ENCODE assay signal across 36 mouse cellular contexts in the genomic region with DNA sequence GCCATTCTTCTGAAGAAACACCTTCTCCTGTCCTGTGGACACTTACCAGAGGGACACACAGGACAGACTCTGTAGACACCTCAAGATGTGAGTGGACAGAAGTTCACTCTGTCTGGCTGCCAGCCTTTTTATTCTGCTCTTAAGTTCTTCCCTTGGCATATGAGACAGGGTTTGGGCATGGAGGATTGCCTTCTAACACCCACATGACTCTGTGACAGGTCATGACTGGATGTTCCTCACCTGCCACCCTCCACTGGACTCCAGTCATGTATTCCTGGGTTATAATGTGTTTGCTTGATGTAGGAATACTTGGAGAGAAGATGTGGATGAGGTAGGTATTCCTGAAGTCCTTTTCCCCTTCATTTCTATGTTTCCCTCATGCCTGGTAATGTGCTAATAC. TPM values are rescaled to one million over a fixed set of nuclear protein-coding genes. Genes with fewer than 3 reads are reported as not detected.
"Had no signal": no experiment of that assay in that cellular context is flagged by ENCODE, and none has a peak within 500 bp of the region (broad histone marks: within the 10 kb centered on the region; RNA-seq: fewer than 3 reads in every experiment).

TSS of gene Lce1k (minus strand) at position 101 of the 400 bp plus-strand sequence.

- H3K36me3 ChIP-seq: limb, embryonic 10.5 days; limb, embryonic 12.5 days; limb, embryonic 13.5 days; limb, embryonic 15.5 days; liver, embryonic 12.5 days; liver, embryonic 13.5 days; liver, embryonic 15.5 days; lung, embryonic 15.5 days; midbrain, embryonic 12.5 days; midbrain, embryonic 13.5 days; midbrain, embryonic 15.5 days had no signal

- H3K27ac ChIP-seq: left cerebral cortex, adult 2 months; limb, embryonic 10.5 days; limb, embryonic 12.5 days; limb, embryonic 13.5 days; limb, embryonic 15.5 days; liver, embryonic 12.5 days; liver, embryonic 13.5 days; liver, embryonic 14.5 days; liver, embryonic 15.5 days; lung, embryonic 15.5 days; macrophage; midbrain, embryonic 12.5 days; midbrain, embryonic 13.5 days; midbrain, embryonic 15.5 days had no signal

- H3K4me3 ChIP-seq: left cerebral cortex, adult 2 months; limb, embryonic 10.5 days; limb, embryonic 12.5 days; limb, embryonic 13.5 days; limb, embryonic 15.5 days; liver, embryonic 12.5 days; liver, embryonic 13.5 days; liver, embryonic 15.5 days; lung, embryonic 15.5 days; megakaryocyte, embryonic 14.5 days; midbrain, embryonic 12.5 days; midbrain, embryonic 13.5 days; midbrain, embryonic 15.5 days; myocyte had no signal

- DNase-seq: left cerebral cortex, postnatal 4 days; liver; liver, embryonic 13.5 days; liver, postnatal 0 days; lung, embryonic 14.5 days; lung, postnatal 10 days; lung, postnatal 14 days; lung, postnatal 36 days; lung, postnatal 4 days; midbrain, embryonic 14.5 days had no signal

- ATAC-seq: liver, embryonic 12.5 days; liver, postnatal 0 days; lung, postnatal 0 days; midbrain, embryonic 13.5 days; midbrain, embryonic 15.5 days; midbrain, embryonic 16.5 days had no signal

- H3K27me3 ChIP-seq: limb, embryonic 12.5 days; limb, embryonic 13.5 days; limb, embryonic 15.5 days; liver, embryonic 12.5 days; liver, embryonic 13.5 days; liver, embryonic 15.5 days; lung, embryonic 15.5 days; megakaryocyte, embryonic 14.5 days; midbrain, embryonic 12.5 days; midbrain, embryonic 13.5 days; midbrain, embryonic 15.5 days had no signal

- H3K9ac ChIP-seq: limb, embryonic 12.5 days; limb, embryonic 13.5 days; limb, embryonic 15.5 days; liver, embryonic 12.5 days; liver, embryonic 13.5 days; liver, embryonic 14.5 days; liver, embryonic 15.5 days; liver, postnatal 0 days; lung, embryonic 14.5 days; lung, embryonic 15.5 days; midbrain, embryonic 12.5 days; midbrain, embryonic 13.5 days; midbrain, embryonic 15.5 days had no signal

- H3K4me1 ChIP-seq: limb, embryonic 10.5 days; limb, embryonic 12.5 days; limb, embryonic 13.5 days; limb, embryonic 15.5 days; liver, embryonic 12.5 days; liver, embryonic 13.5 days; liver, embryonic 15.5 days; lung, embryonic 15.5 days; megakaryocyte, embryonic 14.5 days; midbrain, embryonic 12.5 days; midbrain, embryonic 13.5 days; midbrain, embryonic 15.5 days had no signal

- H3K9me3 ChIP-seq: limb, embryonic 10.5 days; limb, embryonic 12.5 days; limb, embryonic 13.5 days; limb, embryonic 15.5 days; liver, embryonic 12.5 days; liver, embryonic 13.5 days; liver, embryonic 15.5 days; lung, embryonic 15.5 days; megakaryocyte, embryonic 14.5 days; midbrain, embryonic 12.5 days; midbrain, embryonic 13.5 days; midbrain, embryonic 15.5 days had no signal

- H3K4me2 ChIP-seq: limb, embryonic 12.5 days; limb, embryonic 13.5 days; limb, embryonic 15.5 days; liver, embryonic 11.5 days; liver, embryonic 12.5 days; liver, embryonic 13.5 days; liver, embryonic 15.5 days; lung, embryonic 14.5 days; lung, embryonic 15.5 days; midbrain, embryonic 11.5 days; midbrain, embryonic 12.5 days; midbrain, embryonic 13.5 days; midbrain, embryonic 15.5 days had no signal

RNA-seq across cellular contexts. Expression of gene Lce1k, which starts in this region (rescaled TPM):
- polyA plus RNA-seq: limb, embryonic 10.5 days; limb, embryonic 11.5 days; limb, embryonic 12.5 days; limb, embryonic 13.5 days; limb, embryonic 14.5 days; limb, embryonic 15.5 days; liver, adult 2 months; liver, embryonic 11.5 days; liver, embryonic 12.5 days; liver, embryonic 13.5 days; liver, embryonic 14.5 days; liver, embryonic 15.5 days; liver, embryonic 16.5 days; liver, postnatal 0 days; lung, embryonic 14.5 days; lung, embryonic 15.5 days; lung, embryonic 16.5 days; lung, postnatal 0 days; macrophage; midbrain, embryonic 11.5 days; midbrain, embryonic 12.5 days; midbrain, embryonic 13.5 days; midbrain, embryonic 14.5 days; midbrain, embryonic 15.5 days; midbrain, embryonic 16.5 days; midbrain, postnatal 0 days; myocyte; neural tube, embryonic 11.5 days had no signal
